Mouse (Mus musculus): ENCODE measurements around the gene Irak4. TPM values are rescaled to one million over a fixed set of nuclear protein-coding genes. Genes with fewer than 3 reads are reported as not detected.
A peak's percentile ranks its signal among the peaks of the same experiment; 100 is the strongest.

Irak4 gene
- total and polyA plus RNA-seq, 2 experiments from 2014 or later, result 1.8 to 2.7 TPM

- no peak overlapping the region for H3K4me3 ChIP-seq (ENCODE audit: low read depth, low read length)
- ATAC-seq (ENCODE audit: low FRiP score) (no peak), DNase-seq (ENCODE audit: low spot score) (no peak)
- TF ChIP-seq CTCF (IDR thresholded peaks at IDR 0.05), result no peak
- no peaks in the 10 kb centered on the region for H3K9me3 ChIP-seq (ENCODE audit: low read length)
- no peaks in the 10 kb centered on the region for H3K27me3 ChIP-seq (ENCODE audit: insufficient read depth, low read length)
- no peak overlapping the region for H3K4me2 ChIP-seq (ENCODE audit: low read depth, low read length, poor library complexity, severe bottlenecking)
- H3K9ac ChIP-seq (replicated peaks; ENCODE audit: low read length, poor library complexity, severe bottlenecking), result no peak overlapping the region
- H3K36me3 ChIP-seq (ENCODE audit: insufficient read depth, low read length), result no peaks in the 10 kb centered on the region
- no peaks in the 10 kb centered on the region for H3K4me1 ChIP-seq (ENCODE audit: insufficient read depth, low read length)
- no peak overlapping the region for H3K27ac ChIP-seq (ENCODE audit: low read depth, low read length)
Observed at GRCm38 (mm10) chr15:94620909-94621308, 77.5 kb downstream of the Irak4 start.

GRCm38 (mm10) chr15:94628463-94628829 is 85.0 kb downstream of the Irak4 start:
- TF ChIP-seq CTCF (IDR thresholded peaks at IDR 0.05), result no peak
- peak overlapping the region; percentile 71 for H3K4me3 ChIP-seq (ENCODE audit: low read depth, low read length)
- no peaks in the 10 kb centered on the region for H3K36me3 ChIP-seq (ENCODE audit: insufficient read depth, low read length)
- peak overlapping the region; percentile 95 for H3K9ac ChIP-seq (replicated peaks; ENCODE audit: low read length, poor library complexity, severe bottlenecking)
- H3K4me2 ChIP-seq (ENCODE audit: low read depth, low read length, poor library complexity, severe bottlenecking), result peak overlapping the region; percentile 92
- DNase-seq (ENCODE audit: low spot score) (no peak), ATAC-seq (ENCODE audit: low FRiP score) (no peak; the same call in 1 of the 2 replicates)
- WGBS, result 46% methylated on average over 2 of the region's 2 CpGs
- no peaks in the 10 kb centered on the region for H3K27me3 ChIP-seq (ENCODE audit: insufficient read depth, low read length)
- H3K27ac ChIP-seq (ENCODE audit: low read depth, low read length), result no peak overlapping the region; the same call in 1 of the 2 replicates
- no peaks in the 10 kb centered on the region for H3K9me3 ChIP-seq (ENCODE audit: low read length)
- H3K4me1 ChIP-seq (ENCODE audit: insufficient read depth, low read length), result 0 out of 2 replicates have a peak, but pooled peaks cover 3% of the 10 kb centered on the region

- Histone ChIP-seq H3K9me3 (ENCODE audit: low read length) (no peaks in the 10 kb centered on the region), H3K4me3 (ENCODE audit: low read depth, low read length) (peak within 1 kb of the TSS; percentile 71), H3K27ac (ENCODE audit: low read depth, low read length) (peak within 1 kb of the TSS; percentile 70), H3K27me3 (ENCODE audit: insufficient read depth, low read length) (no peaks in the 10 kb centered on the region), H3K9ac (replicated peaks; ENCODE audit: low read length, poor library complexity, severe bottlenecking) (peak within 1 kb of the TSS; percentile 95), H3K4me2 (ENCODE audit: low read depth, low read length, poor library complexity, severe bottlenecking) (peak within 1 kb of the TSS; percentile 92), H3K4me1 (ENCODE audit: insufficient read depth, low read length) (0 out of 2 replicates have a peak, but pooled peaks cover 3% of the 10 kb centered on the region), H3K36me3 (ENCODE audit: insufficient read depth, low read length) (no peaks in the 10 kb centered on the region)
- TF ChIP-seq CTCF (IDR thresholded peaks at IDR 0.05), result no peak
- ATAC-seq (ENCODE audit: low FRiP score) (peak; percentile 90), DNase-seq (ENCODE audit: low spot score) (no peak)
- 2% methylated on average over 67 of the region's 96 CpGs for WGBS
Observed at GRCm38 (mm10) chr15:94628830-94629601, 85.6 kb downstream of the Irak4 start, which contains the start of gene Tmem117. Tmem117 (plus strand) TSS chr15:94629232.

- Histone ChIP-seq H3K4me1 (ENCODE audit: insufficient read depth, low read length) (0 out of 2 replicates have a peak, but pooled peaks cover 3% of the 10 kb centered on the region), H3K9me3 (ENCODE audit: low read length) (no peaks in the 10 kb centered on the region), H3K27me3 (ENCODE audit: insufficient read depth, low read length) (no peaks in the 10 kb centered on the region), H3K4me3 (ENCODE audit: low read depth, low read length) (no peak overlapping the region), H3K36me3 (ENCODE audit: insufficient read depth, low read length) (no peaks in the 10 kb centered on the region), H3K9ac (replicated peaks; ENCODE audit: low read length, poor library complexity, severe bottlenecking) (no peak overlapping the region), H3K4me2 (ENCODE audit: low read depth, low read length, poor library complexity, severe bottlenecking) (no peak overlapping the region), H3K27ac (ENCODE audit: low read depth, low read length) (no peak overlapping the region)
- TF ChIP-seq CTCF (IDR thresholded peaks at IDR 0.05), result no peak
- no peak for DNase-seq (ENCODE audit: low spot score)
- 87% methylated on average over 4 of the region's 4 CpGs for WGBS
- ATAC-seq (ENCODE audit: low FRiP score), result no peak
Observed at GRCm38 (mm10) chr15:94630553-94630952, 87.1 kb downstream of the Irak4 start.

Other genes starting within 250 kb of the Irak4 start
- 5.8 and 6.7 TPM in 2 replicates for gene Adamts20, start 78.2 kb upstream of the Irak4 start, total RNA-seq (2014; rRNA removed)
- 1.8 and 3.0 TPM in 2 replicates for gene Adamts20, start 78.2 kb upstream of the Irak4 start, polyA plus RNA-seq (2015; fragmentation: Nextera tagmentation; extraction: Ambion mirVana)
- 3.8 and 4.5 TPM in 2 replicates for gene Pus7l, start 96 bp upstream of the Irak4 start, total RNA-seq (2014; rRNA removed)
- gene Pus7l, start 96 bp upstream of the Irak4 start, polyA plus RNA-seq (2015; fragmentation: Nextera tagmentation; extraction: Ambion mirVana), result 4.7 and 4.8 TPM in 2 replicates
- 35.3 and 40.4 TPM in 2 replicates for gene Twf1, start 46.2 kb downstream of the Irak4 start, total RNA-seq (2014; rRNA removed)
- gene Twf1, start 46.2 kb downstream of the Irak4 start, polyA plus RNA-seq (2015; fragmentation: Nextera tagmentation; extraction: Ambion mirVana), result 64.9 and 65.6 TPM in 2 replicates
- 19.1 and 26.4 TPM in 2 replicates for gene Tmem117, start 85.6 kb downstream of the Irak4 start, total RNA-seq (2014; rRNA removed)
- gene Tmem117, start 85.6 kb downstream of the Irak4 start, polyA plus RNA-seq (2015; fragmentation: Nextera tagmentation; extraction: Ambion mirVana), result 19.9 and 20.4 TPM in 2 replicates

Data from midbrain, postnatal 0 days (tissue).